Mouse (Mus musculus): ENCODE results near the gene Pdx1. TPM values are rescaled to one million over a fixed set of nuclear protein-coding genes. Genes with fewer than 3 reads are reported as not detected.

Gene Pdx1
- polyA plus RNA-seq, 1 experiment from 2014 or later, result 6.7 TPM

- Histone ChIP-seq H3K27ac (ENCODE audit: low read depth, low read length) (peak overlapping the region; percentile 29), H3K9ac (ENCODE audit: low read depth, low read length) (peak overlapping the region; percentile 94), H3K4me3 (ENCODE audit: low read depth, low read length) (peak overlapping the region; percentile 74), H3K4me1 (replicated peaks; ENCODE audit: control insufficient read depth, insufficient read depth, low read length) (no peaks in the 10 kb centered on the region), H3K36me3 (ENCODE audit: control insufficient read depth, insufficient read depth) (peaks cover 8% of the 10 kb centered on the region; the same call in 1 of the 2 replicates), H3K27me3 (replicated peaks; ENCODE audit: control insufficient read depth, insufficient read depth, low read length) (peaks cover 8% of the 10 kb centered on the region; the same call in 1 of the 2 replicates), H3K4me2 (replicated peaks; ENCODE audit: low read depth) (peak overlapping the region; percentile 69), H3K9me3 (ENCODE audit: control insufficient read depth) (no peaks in the 10 kb centered on the region)
- no peak for ATAC-seq
- 2% methylated on average over 21 of the region's 21 CpGs for WGBS
- no peak for TF ChIP-seq CTCF (IDR thresholded peaks at IDR 0.05; ENCODE audit: low read depth)
Observed at GRCm38 (mm10) chr5:147300917-147301780, 31.4 kb downstream of the Pdx1 start.

- H3K4me2 ChIP-seq (replicated peaks; ENCODE audit: low read depth), result peak overlapping the region; percentile 69
- H3K27me3 ChIP-seq (replicated peaks; ENCODE audit: control insufficient read depth, insufficient read depth, low read length), result peaks cover 14% of the 10 kb centered on the region; the same call in 1 of the 2 replicates
Observed at GRCm38 (mm10) chr5:147301781-147302070, 32.0 kb downstream of the Pdx1 start.

GRCm38 (mm10) chr5:147302141-147302540, 32.4 kb downstream of the Pdx1 start:
- Histone ChIP-seq H3K9ac (ENCODE audit: low read depth, low read length) (peak overlapping the region; percentile 94), H3K27me3 (replicated peaks; ENCODE audit: control insufficient read depth, insufficient read depth, low read length) (peaks cover 14% of the 10 kb centered on the region; the same call in 1 of the 2 replicates)

More at GRCm38 (mm10) chr5:147301781-147302070, 32.0 kb downstream of the Pdx1 start:
- peak overlapping the region; percentile 94 for H3K9ac ChIP-seq (ENCODE audit: low read depth, low read length)
- H3K36me3 ChIP-seq (ENCODE audit: control insufficient read depth, insufficient read depth), result peaks cover 8% of the 10 kb centered on the region; the same call in 1 of the 2 replicates
- no peak for ATAC-seq
- H3K4me3 ChIP-seq (ENCODE audit: low read depth, low read length), result peak overlapping the region; percentile 74
- no peaks in the 10 kb centered on the region for H3K4me1 ChIP-seq (replicated peaks; ENCODE audit: control insufficient read depth, insufficient read depth, low read length)
- TF ChIP-seq CTCF (IDR thresholded peaks at IDR 0.05; ENCODE audit: low read depth), result no peak
- 4% methylated on average over 10 of the region's 10 CpGs for WGBS
- no peaks in the 10 kb centered on the region for H3K9me3 ChIP-seq (ENCODE audit: control insufficient read depth)
- peak overlapping the region; percentile 29 for H3K27ac ChIP-seq (ENCODE audit: low read depth, low read length)

GRCm38 (mm10) chr5:147302746-147303400, 33.1 kb downstream of the Pdx1 start:
- Histone ChIP-seq H3K4me1 (replicated peaks; ENCODE audit: control insufficient read depth, insufficient read depth, low read length) (no peaks in the 10 kb centered on the region), H3K27ac (ENCODE audit: low read depth, low read length) (no peak overlapping the region), H3K36me3 (ENCODE audit: control insufficient read depth, insufficient read depth) (peaks cover 8% of the 10 kb centered on the region; the same call in 1 of the 2 replicates), H3K4me3 (ENCODE audit: low read depth, low read length) (peak overlapping the region; percentile 74), H3K9ac (ENCODE audit: low read depth, low read length) (peak overlapping the region; percentile 94), H3K4me2 (replicated peaks; ENCODE audit: low read depth) (peak overlapping the region; percentile 69), H3K27me3 (replicated peaks; ENCODE audit: control insufficient read depth, insufficient read depth, low read length) (peaks cover 18% of the 10 kb centered on the region; the same call in 1 of the 2 replicates), H3K9me3 (ENCODE audit: control insufficient read depth) (no peaks in the 10 kb centered on the region)
- no peak for ATAC-seq
- no peak for TF ChIP-seq CTCF (IDR thresholded peaks at IDR 0.05; ENCODE audit: low read depth)
- 6% methylated on average over 13 of the region's 13 CpGs for WGBS

More at GRCm38 (mm10) chr5:147302141-147302540, 32.4 kb downstream of the Pdx1 start:
- no peak for ATAC-seq
- no peak for TF ChIP-seq CTCF (IDR thresholded peaks at IDR 0.05; ENCODE audit: low read depth)
- 11% methylated on average over 8 of the region's 8 CpGs for WGBS
- peak overlapping the region; percentile 69 for H3K4me2 ChIP-seq (replicated peaks; ENCODE audit: low read depth)
- peak overlapping the region; percentile 74 for H3K4me3 ChIP-seq (ENCODE audit: low read depth, low read length)
- H3K27ac ChIP-seq (ENCODE audit: low read depth, low read length), result peak overlapping the region; percentile 29
- no peaks in the 10 kb centered on the region for H3K9me3 ChIP-seq (ENCODE audit: control insufficient read depth)
- H3K4me1 ChIP-seq (replicated peaks; ENCODE audit: control insufficient read depth, insufficient read depth, low read length), result no peaks in the 10 kb centered on the region
- H3K36me3 ChIP-seq (ENCODE audit: control insufficient read depth, insufficient read depth), result peaks cover 8% of the 10 kb centered on the region; the same call in 1 of the 2 replicates

GRCm38 (mm10) chr5:147304276-147305155, 34.8 kb downstream of the Pdx1 start:
- H3K27ac ChIP-seq (ENCODE audit: low read depth, low read length), result peak overlapping the region; percentile 90; the same call in 1 of the 2 replicates
- no peaks in the 10 kb centered on the region for H3K4me1 ChIP-seq (replicated peaks; ENCODE audit: control insufficient read depth, insufficient read depth, low read length)
- no peaks in the 10 kb centered on the region for H3K9me3 ChIP-seq (ENCODE audit: control insufficient read depth)
- peak overlapping the region; percentile 94 for H3K9ac ChIP-seq (ENCODE audit: low read depth, low read length)
- H3K36me3 ChIP-seq (ENCODE audit: control insufficient read depth, insufficient read depth), result peaks cover 8% of the 10 kb centered on the region; the same call in 1 of the 2 replicates
- H3K27me3 ChIP-seq (replicated peaks; ENCODE audit: control insufficient read depth, insufficient read depth, low read length), result peaks cover 22% of the 10 kb centered on the region; the same call in 1 of the 2 replicates
- no peak for ATAC-seq
- no peak for TF ChIP-seq CTCF (IDR thresholded peaks at IDR 0.05; ENCODE audit: low read depth)
- peak overlapping the region; percentile 74 for H3K4me3 ChIP-seq (ENCODE audit: low read depth, low read length)
- H3K4me2 ChIP-seq (replicated peaks; ENCODE audit: low read depth), result peak overlapping the region; percentile 69
- WGBS, result under 1% methylated on average over 54 of the region's 54 CpGs
